Mouse (Mus musculus) CH12.LX (cell line): ENCODE results near the gene Tnrc6b.

Source experiments
- CHD2 ChIP-seq: IDR thresholded peaks from 2 replicates; pipeline ENCODE4 v1.6.1; 2011; ENCODE audit warnings: low read length, improper control_type of control experiment
- CTCF ChIP-seq, 2 experiments: IDR thresholded peaks in 1 of 2; conservative IDR thresholded peaks in 1 of 2; 2 replicates each; pipeline ENCODE4 v1.5.1; 2011 to 2012; ENCODE audit warnings: low read depth in 2 of 2, low read length in 2 of 2, improper control_type of control experiment in 1 of 2, inconsistent platforms in 1 of 2, mild to moderate bottlenecking in 1 of 2, moderate library complexity in 1 of 2
- EP300 ChIP-seq: IDR thresholded peaks from 2 replicates; pipeline ENCODE4 v1.6.1; 2011; ENCODE audit warnings: low read length, improper control_type of control experiment
- HCFC1 ChIP-seq: IDR thresholded peaks from 2 replicates; pipeline ENCODE4 v1.6.1; 2012; ENCODE audit warnings: low read depth, mild to moderate bottlenecking, inconsistent platforms, low read length, improper control_type of control experiment
- MAX ChIP-seq: IDR thresholded peaks from 2 replicates; pipeline ENCODE4 v1.6.1; 2011; ENCODE audit warnings: low read length, improper control_type of control experiment
- NELFE ChIP-seq: IDR thresholded peaks from 2 replicates; pipeline ENCODE4 v1.6.1; 2011; ENCODE audit warnings: low read depth, low read length, improper control_type of control experiment
- POLR2A ChIP-seq: IDR thresholded peaks from 2 replicates; pipeline ENCODE4 v1.6.1; 2011; ENCODE audit warnings: low read depth, mild to moderate bottlenecking, improper control_type of control experiment, low read length
- RCOR1 ChIP-seq: conservative IDR thresholded peaks from 2 replicates; pipeline ENCODE4 v1.6.1; 2012; ENCODE audit warnings: low read depth, mild to moderate bottlenecking, inconsistent platforms, low read length, improper control_type of control experiment
- SIN3A ChIP-seq: IDR thresholded peaks from 2 replicates; pipeline ENCODE4 v1.6.1; 2012; ENCODE audit warnings: low read length, improper control_type of control experiment, inconsistent platforms
- ZC3H11A ChIP-seq: IDR thresholded peaks from 2 replicates; pipeline ENCODE4 v1.6.1; 2012; ENCODE audit warnings: low read depth, mild to moderate bottlenecking, inconsistent platforms, low read length, improper control_type of control experiment
- ZMIZ1 ChIP-seq: IDR thresholded peaks from 2 replicates; pipeline ENCODE4 v1.6.1; 2012; ENCODE audit warnings: low read depth, mild to moderate bottlenecking, inconsistent platforms, low read length, improper control_type of control experiment
- ZNF384 ChIP-seq: IDR thresholded peaks from 2 replicates; pipeline ENCODE4 v1.6.1; 2012; ENCODE audit warnings: low read depth, low read length, improper control_type of control experiment, inconsistent platforms

- TF ChIP-seq POLR2A = no peak
- TF ChIP-seq CTCF (conservative IDR thresholded peaks at IDR 0.05 in 1 of 2, IDR thresholded peaks at IDR 0.05 in 1 of 2; ENCODE audit: low read depth in 2 of 2, low read length in 2 of 2) = peak in 1 of 2 experiments; percentile 16; a peak in 2 of 4 replicates
- no peak for TF ChIP-seq SIN3A
- TF ChIP-seq ZNF384 = no peak
- no peak for TF ChIP-seq EP300
- TF ChIP-seq ZMIZ1 = no peak
- TF ChIP-seq HCFC1 = no peak
- TF ChIP-seq MAX = no peak
- TF ChIP-seq RCOR1 = no peak
- TF ChIP-seq NELFE = no peak
- TF ChIP-seq CHD2 = no peak
- TF ChIP-seq ZC3H11A = no peak
Observed at GRCm38 (mm10) chr15:80709593-80709992, 1.5 kb upstream of the Tnrc6b start.
